Mouse (Mus musculus) spleen, adult 2 months (tissue): ENCODE data around the gene Bicc1. TPM values are rescaled to one million over a fixed set of nuclear protein-coding genes. Genes with fewer than 3 reads are reported as not detected.

ENCODE experiments used
- DNase-seq, 2 experiments: peaks; one replicate each; pipeline versions ENCODE4 v3.0.0 to v3.0.0-alpha.2; 2012 to 2021; ENCODE audit warnings: low spot score in 2 of 2, low read depth in 1 of 2
- H3K27ac ChIP-seq: fragments of 200-500 bp; 2 replicates; pipeline ENCODE4 v1.5.1; 2012; ENCODE audit warnings: low read length, inconsistent platforms; ENCODE audit not compliant: insufficient read depth
- H3K27me3 ChIP-seq: fragments of 200-500 bp; 2 replicates; pipeline ENCODE4 v1.6.1; 2012; ENCODE audit warnings: mild to moderate bottlenecking, moderate library complexity, low read length, inconsistent platforms; ENCODE audit not compliant: control insufficient read depth, insufficient read depth
- H3K36me3 ChIP-seq: fragments of 200-500 bp; 2 replicates; pipeline ENCODE4 v1.6.1; 2012; ENCODE audit warnings: mild to moderate bottlenecking, low read length, inconsistent platforms; ENCODE audit not compliant: control insufficient read depth, insufficient read depth
- H3K4me1 ChIP-seq: fragments of 200-500 bp; 2 replicates; pipeline ENCODE4 v1.6.1; 2011; ENCODE audit warnings: inconsistent platforms; ENCODE audit not compliant: control insufficient read depth, insufficient read depth, insufficient read length
- H3K4me3 ChIP-seq: fragments of 200-500 bp; 2 replicates; pipeline ENCODE4 v1.5.1; 2011; ENCODE audit warnings: mild to moderate bottlenecking, inconsistent platforms; ENCODE audit not compliant: insufficient read depth, insufficient read length; ENCODE audit errors: extremely low read depth
- CTCF ChIP-seq: fragments of 200-500 bp; IDR thresholded peaks from 2 replicates; pipeline ENCODE4 v1.5.1; 2011; ENCODE audit warnings: mild to moderate bottlenecking, inconsistent platforms; ENCODE audit not compliant: insufficient read depth, insufficient read length, insufficient replicate concordance; ENCODE audit errors: extremely low read depth
- POLR2A ChIP-seq: fragments of 200-500 bp; IDR thresholded peaks from 2 replicates; pipeline ENCODE4 v1.6.1; 2011; ENCODE audit warnings: low read depth, low read length, inconsistent platforms
- WGBS: fragments of 180-500 bp; shearing (Covaris S2); methylation state at CpG from one replicate; pipeline ENCODE4 v1.1.7; 2018; 5-methylcytosine and 5-hydroxymethylcytosine counted together
- polyA plus RNA-seq: library from polyadenylated mRNA; depleted of rRNA; stranded (reverse); fragments of >200 nt; gene quantifications from 2 replicates; pipeline ENCODE4 v1.2.3, GENCODE M21; 2012

Bicc1 gene
- polyA plus RNA-seq, 1 experiment: 3.5 TPM

- 91% methylated on average over 5 of the region's 5 CpGs for WGBS
- H3K4me3 ChIP-seq: no peak overlapping the region
- no peak overlapping the region for H3K27ac ChIP-seq
- no peak for DNase-seq
- no peaks in the 10 kb centered on the region for H3K27me3 ChIP-seq
- H3K4me1 ChIP-seq: no peaks in the 10 kb centered on the region
- H3K36me3 ChIP-seq: no peaks in the 10 kb centered on the region
- no peak for TF ChIP-seq CTCF
- TF ChIP-seq POLR2A: no peak
Measured at GRCm38 (mm10) chr10:71148951-71149603, 10.4 kb downstream of the Bicc1 start.

- Histone ChIP-seq H3K4me3 (no peak overlapping the region), H3K36me3 (no peaks in the 10 kb centered on the region), H3K27ac (no peak overlapping the region), H3K4me1 (no peaks in the 10 kb centered on the region), H3K27me3 (no peaks in the 10 kb centered on the region)
- DNase-seq: no peak
- 83% methylated on average over 9 of the region's 9 CpGs for WGBS
- TF ChIP-seq CTCF (no peak), POLR2A (no peak)
Measured at GRCm38 (mm10) chr10:71148226-71148625, 11.3 kb downstream of the Bicc1 start.

- TF ChIP-seq POLR2A: no peak
- no peak for TF ChIP-seq CTCF
- no peak overlapping the region for H3K4me3 ChIP-seq
- no peaks in the 10 kb centered on the region for H3K36me3 ChIP-seq
- no peaks in the 10 kb centered on the region for H3K4me1 ChIP-seq
- 83% methylated on average over 15 of the region's 15 CpGs for WGBS
- no peaks in the 10 kb centered on the region for H3K27me3 ChIP-seq
- no peak overlapping the region for H3K27ac ChIP-seq
- DNase-seq: no peak
Measured at GRCm38 (mm10) chr10:71146681-71147615, 12.6 kb downstream of the Bicc1 start.

GRCm38 (mm10) chr10:71145801-71146200, 13.7 kb downstream of the Bicc1 start:
- WGBS: 86% methylated on average over 11 of the region's 11 CpGs
- TF ChIP-seq POLR2A (no peak), CTCF (no peak)
- Histone ChIP-seq H3K27ac (no peak overlapping the region), H3K27me3 (no peaks in the 10 kb centered on the region), H3K4me1 (no peaks in the 10 kb centered on the region), H3K36me3 (no peaks in the 10 kb centered on the region), H3K4me3 (no peak overlapping the region)
- DNase-seq: no peak

- TF ChIP-seq POLR2A: no peak
- no peak for TF ChIP-seq CTCF
- 91% methylated on average over 4 of the region's 4 CpGs for WGBS
- Histone ChIP-seq H3K4me3 (no peak overlapping the region), H3K4me1 (no peaks in the 10 kb centered on the region), H3K36me3 (no peaks in the 10 kb centered on the region), H3K27ac (no peak overlapping the region), H3K27me3 (no peaks in the 10 kb centered on the region)
- no peak for DNase-seq
Measured at GRCm38 (mm10) chr10:71144191-71144590, 15.3 kb downstream of the Bicc1 start.

GRCm38 (mm10) chr10:71142568-71142967, 16.9 kb downstream of the Bicc1 start:
- Histone ChIP-seq H3K4me1 (no peaks in the 10 kb centered on the region), H3K4me3 (no peak overlapping the region), H3K27me3 (no peaks in the 10 kb centered on the region), H3K27ac (no peak overlapping the region), H3K36me3 (no peaks in the 10 kb centered on the region)
- TF ChIP-seq POLR2A: no peak
- TF ChIP-seq CTCF: no peak
- WGBS: 89% methylated on average over 2 of the region's 2 CpGs
- no peak for DNase-seq
